Mouse (Mus musculus) hindbrain, postnatal 0 days (tissue): ENCODE results near the gene Tmem240. TPM values are rescaled to one million over a fixed set of nuclear protein-coding genes. Genes with fewer than 3 reads are reported as not detected.
A peak's percentile ranks its signal among the peaks of the same experiment; 100 is the strongest.
"Not testable (repeated sequence)": the region's sequence is repeated elsewhere in the genome, so short reads cannot be mapped to it uniquely, and the experiment has no call there.

Experiments
- ATAC-seq: fragments of 200-750 bp; cut with Nextera tagmentation; 2 replicates; pipeline ENCODE4 v1.8.0; 2017; ENCODE audit warnings: mild to moderate bottlenecking, moderate TSS enrichment, moderate library complexity
- DNase-seq: peaks from one replicate; pipeline ENCODE4 v3.0.0-alpha.2; 2015; ENCODE audit warnings: low spot score
- H3K27ac ChIP-seq: fragments of 300-500 bp; sonication (generic); 2 replicates; pipeline ENCODE4 v1.5.1; 2014; ENCODE audit warnings: mild to moderate bottlenecking
- H3K27me3 ChIP-seq: fragments of 300-500 bp; sonication (generic); 2 replicates; pipeline ENCODE4 v1.6.1; 2014; ENCODE audit warnings: low read length, mixed read lengths; ENCODE audit not compliant: insufficient read depth
- H3K36me3 ChIP-seq: fragments of 300-500 bp; sonication (generic); 2 replicates; pipeline ENCODE4 v1.6.1; 2014; ENCODE audit warnings: low read length, mixed read lengths; ENCODE audit not compliant: insufficient read depth
- H3K4me1 ChIP-seq: fragments of 300-500 bp; sonication (generic); 2 replicates; pipeline ENCODE4 v1.6.1; 2014; ENCODE audit warnings: antibody characterized with exemption, low read length, mixed read lengths; ENCODE audit not compliant: insufficient read depth
- H3K4me2 ChIP-seq: fragments of 300-500 bp; sonication (generic); 2 replicates; pipeline ENCODE4 v1.6.1; 2014; ENCODE audit warnings: low read depth, mild to moderate bottlenecking, low read length, moderate library complexity, mixed read lengths
- H3K4me3 ChIP-seq: fragments of 300-500 bp; sonication (generic); 2 replicates; pipeline ENCODE4 v1.5.1; 2014; ENCODE audit warnings: low read length
- H3K9ac ChIP-seq: fragments of 300-500 bp; sonication (generic); replicated peaks from 2 replicates; pipeline ENCODE4 v1.6.1; 2014; ENCODE audit warnings: mild to moderate bottlenecking, low read length, moderate library complexity, mixed read lengths
- H3K9me3 ChIP-seq: fragments of 300-500 bp; sonication (generic); 2 replicates; pipeline ENCODE4 v1.6.1; 2016; ENCODE audit warnings: low read length, mixed read lengths
- CTCF ChIP-seq: IDR thresholded peaks from 2 replicates; pipeline ENCODE4 v1.5.1; 2016; ENCODE audit warnings: antibody characterized with exemption, control low read depth, low read depth
- WGBS: fragments of 180-500 bp; shearing (Covaris S2); extraction: QIAGEN DNeasy Blood & Tissue Kit; methylation state at CpG from one replicate; pipeline ENCODE4 v1.1.7; 2014; 5-methylcytosine and 5-hydroxymethylcytosine counted together
- microRNA-seq, 2 experiments: library from miRNA; unstranded; fragments of <30 nt; microRNA quantifications; one replicate each; pipeline ENCODE4; 2016
- polyA plus RNA-seq: library from polyadenylated mRNA; unstranded; fragments of >200 nt; fragmentation: Nextera tagmentation; extraction: Ambion mirVana; gene quantifications from 2 replicates; pipeline ENCODE4 v1.2.1, GENCODE M21; 2015
- total RNA-seq: library from RNA; depleted of rRNA; stranded (reverse); fragments of >200 nt; gene quantifications from 2 replicates; pipeline ENCODE4 v1.2.3, GENCODE M21; 2014; rRNA removed

Gene Tmem240
- total and polyA plus RNA-seq, 2 experiments from 2014 or later, result 33.6 to 82.2 TPM

DNA sequence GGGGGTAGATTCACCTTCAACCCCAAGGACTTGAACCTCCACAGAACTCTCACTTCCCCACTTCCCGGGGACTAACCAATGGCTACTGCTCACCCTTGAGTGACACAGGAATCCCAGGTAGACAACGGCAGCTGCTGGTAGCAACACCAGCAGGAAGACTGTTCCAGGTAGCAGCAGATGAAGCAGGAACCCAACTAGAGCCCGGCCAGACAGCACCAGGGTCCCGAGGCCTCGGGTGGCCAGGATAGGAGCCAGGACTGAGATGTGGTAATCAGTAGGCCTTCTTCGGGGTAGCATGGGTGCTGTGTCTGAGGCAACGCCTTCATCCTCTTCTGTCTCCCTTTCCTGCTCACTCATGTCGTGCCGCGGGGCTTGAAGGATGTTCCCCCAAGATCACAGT lies 50.6 kb downstream of the Tmem240 start:
- Histone ChIP-seq H3K9me3 (no peaks in the 10 kb centered on the region), H3K27me3 (no peaks in the 10 kb centered on the region), H3K27ac (no peak overlapping the region), H3K36me3 (no peaks in the 10 kb centered on the region), H3K4me1 (no peaks in the 10 kb centered on the region; the same call in 1 of the 2 replicates), H3K4me2 (peak overlapping the region; percentile 23; the same call in 1 of the 2 replicates), H3K9ac (no peak overlapping the region), H3K4me3 (no peak overlapping the region)
- DNase-seq, result no peak
- WGBS, result 85% methylated on average over 7 of the region's 10 CpGs
- TF ChIP-seq CTCF, result no peak
- ATAC-seq, result no peak

DNA sequence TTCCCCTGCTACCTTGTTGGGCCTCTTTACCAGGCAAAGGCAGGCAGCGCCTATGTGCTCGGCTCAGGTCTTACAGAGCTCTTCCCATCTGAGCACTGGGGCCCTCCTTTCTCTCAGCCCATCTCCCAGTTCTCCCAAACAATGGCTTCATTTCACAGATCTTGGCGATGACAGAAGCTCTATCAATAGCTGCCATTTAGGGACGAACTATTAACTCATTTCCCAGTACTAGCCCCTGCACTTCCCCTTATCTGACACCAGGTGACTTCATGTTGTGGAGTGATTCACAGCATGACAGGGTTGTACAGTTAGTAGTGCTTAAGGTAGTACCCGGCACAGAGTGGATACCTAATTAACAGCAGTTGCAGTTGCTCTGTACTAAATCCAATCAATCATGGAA lies 51.2 kb downstream of the Tmem240 start, which contains the start of gene Tmem88b:
TSS of gene Tmem88b (minus strand) at position 56 of the 400 bp plus-strand sequence.
- ATAC-seq, result no peak
- peak within 1 kb of the TSS; percentile 83 for H3K27ac ChIP-seq

DNA sequence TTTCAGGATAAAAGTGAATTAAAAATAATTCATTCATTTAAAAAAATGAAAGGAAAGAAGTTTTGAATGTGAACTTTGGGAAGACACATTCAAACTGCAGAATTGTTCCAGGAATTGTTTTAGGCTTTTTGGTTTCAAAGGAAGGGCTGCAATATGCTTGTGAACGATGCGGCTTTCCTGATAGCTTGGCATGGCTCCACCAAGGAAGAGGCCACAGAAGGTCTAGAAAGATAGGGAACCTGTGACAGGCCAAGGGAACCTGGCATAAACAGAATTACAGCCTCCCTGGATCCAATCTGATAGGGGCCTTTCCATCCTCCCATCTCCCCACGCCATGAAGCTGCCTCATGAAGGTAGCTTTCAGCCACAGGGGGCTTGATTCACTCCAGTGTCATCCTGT lies 53.7 kb downstream of the Tmem240 start:
- Histone ChIP-seq H3K4me3 (no peak overlapping the region), H3K9ac (no peak overlapping the region), H3K9me3 (no peaks in the 10 kb centered on the region), H3K27me3 (no peaks in the 10 kb centered on the region), H3K36me3 (no peaks in the 10 kb centered on the region), H3K4me1 (no peaks in the 10 kb centered on the region; the same call in 1 of the 2 replicates), H3K27ac (no peak overlapping the region), H3K4me2 (no peak overlapping the region)
- ATAC-seq, result no peak
- no peak for TF ChIP-seq CTCF
- DNase-seq, result no peak
- WGBS, result 77% methylated on average over 3 of the region's 3 CpGs

More for the DNA sequence above, 51.2 kb downstream of the Tmem240 start, which contains the start of gene Tmem88b:
- TF ChIP-seq CTCF, result peak; percentile 49
- Histone ChIP-seq H3K4me2 (peak within 1 kb of the TSS; percentile 61), H3K36me3 (no peaks in the 10 kb centered on the region), H3K27me3 (no peaks in the 10 kb centered on the region), H3K4me3 (peak within 1 kb of the TSS; percentile 50), H3K9ac (peak within 1 kb of the TSS; percentile 67), H3K9me3 (no peaks in the 10 kb centered on the region), H3K4me1 (no peaks in the 10 kb centered on the region; the same call in 1 of the 2 replicates)
- DNase-seq, result no peak
- WGBS, result 51% methylated on average over 5 of the region's 5 CpGs

DNA sequence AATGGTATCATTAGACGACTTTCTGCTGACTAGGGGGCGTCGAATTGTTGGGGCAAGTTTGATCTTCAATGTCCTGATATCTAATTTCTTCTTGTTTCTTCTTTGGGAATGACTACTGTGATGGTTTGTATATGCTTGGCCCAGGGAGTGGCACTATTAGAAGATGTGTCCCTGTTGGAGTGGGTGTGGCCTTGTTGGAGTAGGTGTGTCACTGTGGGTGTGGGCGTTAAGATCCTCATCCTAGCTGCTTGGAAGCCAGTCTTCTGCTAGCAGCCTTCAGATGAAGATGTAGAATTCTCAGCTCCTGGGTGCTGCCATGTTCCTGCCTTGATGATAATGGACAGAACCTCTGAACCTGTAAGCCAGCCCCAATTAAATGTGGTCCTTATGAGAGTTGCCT lies 54.2 kb downstream of the Tmem240 start:
- not testable (repeated sequence) for DNase-seq, H3K9ac ChIP-seq, H3K4me1 ChIP-seq, H3K27ac ChIP-seq, H3K4me3 ChIP-seq, H3K4me2 ChIP-seq, ATAC-seq, H3K9me3 ChIP-seq, H3K27me3 ChIP-seq, H3K36me3 ChIP-seq
- 82% methylated on average over 4 of the region's 4 CpGs for WGBS

DNA sequence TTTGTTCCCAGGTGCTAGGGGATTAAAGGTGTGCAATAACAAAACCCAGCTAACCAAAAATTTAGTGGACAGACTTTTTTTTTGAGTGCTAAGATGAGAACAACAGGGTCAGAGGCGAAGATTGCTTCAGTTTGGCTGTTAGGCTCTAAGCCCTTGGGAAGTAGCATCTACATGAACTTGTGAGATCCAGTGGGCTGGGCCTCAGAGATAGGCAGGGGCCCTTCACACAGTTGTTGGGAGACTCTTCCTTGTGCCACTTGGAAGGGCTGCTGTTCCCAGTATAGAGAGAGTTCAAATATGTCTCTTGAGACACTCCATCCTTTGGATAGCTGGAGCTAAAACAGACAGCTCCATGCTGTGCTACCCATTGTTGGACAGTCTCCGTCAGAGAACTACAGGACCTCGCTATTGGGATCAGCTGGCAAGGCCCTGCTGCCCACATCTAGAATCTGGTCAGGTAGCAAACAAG lies 55.5 kb downstream of the Tmem240 start, which contains the start of gene Ankrd65:
TSS of gene Ankrd65 (plus strand) at position 419 of the 469 bp plus-strand sequence.
- Histone ChIP-seq H3K4me3 (no peak within 1 kb of the TSS), H3K9me3 (no peaks in the 10 kb centered on the region), H3K9ac (no peak within 1 kb of the TSS), H3K36me3 (no peaks in the 10 kb centered on the region), H3K4me1 (no peaks in the 10 kb centered on the region; the same call in 1 of the 2 replicates), H3K27ac (no peak within 1 kb of the TSS), H3K27me3 (no peaks in the 10 kb centered on the region), H3K4me2 (no peak within 1 kb of the TSS)
- DNase-seq, result no peak
- WGBS, result 63% methylated on average over 3 of the region's 3 CpGs
- ATAC-seq, result no peak
- no peak for TF ChIP-seq CTCF

Small RNA genes within 50 kb of the gene (microRNA-seq; reads per million reads assigned to microRNA genes)
- 0 reads per million in 2 experiments for gene Gm27743

Other genes with a start within 250 kb of the Tmem240 start
- gene Gnb1, start 243.4 kb upstream of the Tmem240 start, total RNA-seq, result 363 and 456 TPM in 2 replicates
- 1,192 and 1,230 TPM in 2 replicates for gene Gnb1, start 243.4 kb upstream of the Tmem240 start, polyA plus RNA-seq
- 98.6 and 108 TPM in 2 replicates for gene Nadk, start 172.4 kb upstream of the Tmem240 start, total RNA-seq
- 57.5 and 59.6 TPM in 2 replicates for gene Nadk, start 172.4 kb upstream of the Tmem240 start, polyA plus RNA-seq
- 72.0 and 77.2 TPM in 2 replicates for gene Slc35e2, start 133.4 kb upstream of the Tmem240 start, total RNA-seq
- 11.1 and 13.2 TPM in 2 replicates for gene Slc35e2, start 133.4 kb upstream of the Tmem240 start, polyA plus RNA-seq
- gene Cdk11b, start 109.9 kb upstream of the Tmem240 start, total RNA-seq, result 16.5 and 21.4 TPM in 2 replicates
- 65.5 and 74.3 TPM in 2 replicates for gene Cdk11b, start 109.9 kb upstream of the Tmem240 start, polyA plus RNA-seq
- gene Gm10563, start 89.4 kb upstream of the Tmem240 start, total RNA-seq, result not detected in 2 replicates
- not detected in 2 replicates for gene Gm10563, start 89.4 kb upstream of the Tmem240 start, polyA plus RNA-seq
- gene Mmp23, start 81.4 kb upstream of the Tmem240 start, total RNA-seq, result 6.1 and 13.5 TPM in 2 replicates
- 4.2 and 5.7 TPM in 2 replicates for gene Mmp23, start 81.4 kb upstream of the Tmem240 start, polyA plus RNA-seq
- gene Mib2, start 65.6 kb upstream of the Tmem240 start, total RNA-seq, result 109 and 127 TPM in 2 replicates
- gene Mib2, start 65.6 kb upstream of the Tmem240 start, polyA plus RNA-seq, result 40.6 and 44.1 TPM in 2 replicates
- gene Fndc10, start 40.5 kb upstream of the Tmem240 start, total RNA-seq, result 50.5 and 52.0 TPM in 2 replicates
- gene Fndc10, start 40.5 kb upstream of the Tmem240 start, polyA plus RNA-seq, result 26.0 and 26.5 TPM in 2 replicates
- 110 and 117 TPM in 2 replicates for gene Ssu72, start 30.0 kb upstream of the Tmem240 start, total RNA-seq
- gene Ssu72, start 30.0 kb upstream of the Tmem240 start, polyA plus RNA-seq, result 165 and 169 TPM in 2 replicates
- 65.7 and 83.4 TPM in 2 replicates for gene Atad3a, start 26.3 kb downstream of the Tmem240 start, total RNA-seq
- gene Atad3a, start 26.3 kb downstream of the Tmem240 start, polyA plus RNA-seq, result 68.8 and 72.2 TPM in 2 replicates
- 43.3 and 55.5 TPM in 2 replicates for gene Vwa1, start 39.9 kb downstream of the Tmem240 start, total RNA-seq
- 27.8 and 29.4 TPM in 2 replicates for gene Vwa1, start 39.9 kb downstream of the Tmem240 start, polyA plus RNA-seq
- gene Tmem88b, start 51.1 kb downstream of the Tmem240 start, total RNA-seq, result 0.86 and 2.3 TPM in 2 replicates
- 1.0 and 1.2 TPM in 2 replicates for gene Tmem88b, start 51.1 kb downstream of the Tmem240 start, polyA plus RNA-seq
- gene Ankrd65, start 55.6 kb downstream of the Tmem240 start, total RNA-seq, result not detected in 2 replicates
- not detected in 2 replicates for gene Ankrd65, start 55.6 kb downstream of the Tmem240 start, polyA plus RNA-seq
- gene Mrpl20, start 68.1 kb downstream of the Tmem240 start, total RNA-seq, result 75.4 and 87.5 TPM in 2 replicates
- 303 and 310 TPM in 2 replicates for gene Mrpl20, start 68.1 kb downstream of the Tmem240 start, polyA plus RNA-seq
- 57.6 and 80.2 TPM in 2 replicates for gene Ccnl2, start 77.7 kb downstream of the Tmem240 start, total RNA-seq
- 82.6 and 90.6 TPM in 2 replicates for gene Ccnl2, start 77.7 kb downstream of the Tmem240 start, polyA plus RNA-seq
- 110 and 143 TPM in 2 replicates for gene Aurkaip1, start 96.5 kb downstream of the Tmem240 start, total RNA-seq
- gene Aurkaip1, start 96.5 kb downstream of the Tmem240 start, polyA plus RNA-seq, result 162 and 175 TPM in 2 replicates
- 45.8 and 58.9 TPM in 2 replicates for gene Mxra8, start 104.9 kb downstream of the Tmem240 start, total RNA-seq
- 39.4 and 41.6 TPM in 2 replicates for gene Mxra8, start 104.9 kb downstream of the Tmem240 start, polyA plus RNA-seq
- gene Dvl1, start 112.6 kb downstream of the Tmem240 start, total RNA-seq, result 141 and 166 TPM in 2 replicates
- 16.0 and 16.4 TPM in 2 replicates for gene Dvl1, start 112.6 kb downstream of the Tmem240 start, polyA plus RNA-seq
- 0.04 and 1.5 TPM in 2 replicates for gene Tas1r3, start 128.6 kb downstream of the Tmem240 start, total RNA-seq
- gene Tas1r3, start 128.6 kb downstream of the Tmem240 start, polyA plus RNA-seq, result 0.13 and 0.23 TPM in 2 replicates
- 31.3 and 41.8 TPM in 2 replicates for gene Cptp, start 134.6 kb downstream of the Tmem240 start, total RNA-seq
- 26.8 and 27.9 TPM in 2 replicates for gene Cptp, start 134.6 kb downstream of the Tmem240 start, polyA plus RNA-seq
- gene Ints11, start 134.7 kb downstream of the Tmem240 start, total RNA-seq, result 51.3 and 52.1 TPM in 2 replicates
- 49.9 and 52.4 TPM in 2 replicates for gene Ints11, start 134.7 kb downstream of the Tmem240 start, polyA plus RNA-seq
- gene Pusl1, start 157.0 kb downstream of the Tmem240 start, total RNA-seq, result 73.6 and 109 TPM in 2 replicates
- 58.8 and 59.6 TPM in 2 replicates for gene Pusl1, start 157.0 kb downstream of the Tmem240 start, polyA plus RNA-seq
- gene Acap3, start 157.0 kb downstream of the Tmem240 start, total RNA-seq, result 69.5 and 93.5 TPM in 2 replicates
- 52.2 and 56.4 TPM in 2 replicates for gene Acap3, start 157.0 kb downstream of the Tmem240 start, polyA plus RNA-seq
- 47.5 and 50.8 TPM in 2 replicates for gene Ube2j2, start 209.0 kb downstream of the Tmem240 start, total RNA-seq
- 119 and 126 TPM in 2 replicates for gene Ube2j2, start 209.0 kb downstream of the Tmem240 start, polyA plus RNA-seq
- gene C1qtnf12, start 227.5 kb downstream of the Tmem240 start, total RNA-seq, result 26.6 and 35.2 TPM in 2 replicates
- gene C1qtnf12, start 227.5 kb downstream of the Tmem240 start, polyA plus RNA-seq, result 21.8 and 22.8 TPM in 2 replicates